Mouse (Mus musculus) forebrain, embryonic 12.5 days (tissue): ENCODE data around the gene Larp4b. TPM values are rescaled to one million over a fixed set of nuclear protein-coding genes. Genes with fewer than 3 reads are reported as not detected.

ENCODE experiments used
- ATAC-seq: fragments of 200-750 bp; cut with Nextera tagmentation; 2 replicates; pipeline ENCODE4 v1.8.0; 2017; ENCODE audit warnings: moderate TSS enrichment; ENCODE audit not compliant: low FRiP score
- H3K27ac ChIP-seq: fragments of 300-500 bp; sonication (generic); 2 replicates; pipeline ENCODE4 v1.5.1; 2016; ENCODE audit warnings: mild to moderate bottlenecking
- H3K27me3 ChIP-seq: fragments of 300-500 bp; sonication (generic); 2 replicates; pipeline ENCODE4 v1.6.1; 2016; ENCODE audit warnings: mild to moderate bottlenecking
- H3K36me3 ChIP-seq: fragments of 300-500 bp; sonication (generic); replicated peaks from 2 replicates; pipeline ENCODE4 v1.6.1; 2016; ENCODE audit warnings: mild to moderate bottlenecking
- H3K4me1 ChIP-seq: fragments of 300-500 bp; sonication (generic); 2 replicates; pipeline ENCODE4 v1.6.1; 2016
- H3K4me2 ChIP-seq: fragments of 300-500 bp; sonication (generic); 2 replicates; pipeline ENCODE4 v1.6.1; 2016; ENCODE audit warnings: mild to moderate bottlenecking, moderate library complexity
- H3K4me3 ChIP-seq: fragments of 300-500 bp; sonication (generic); replicated peaks from 2 replicates; pipeline ENCODE4 v1.5.1; 2016; ENCODE audit warnings: mild to moderate bottlenecking
- H3K9ac ChIP-seq: fragments of 300-500 bp; sonication (generic); 2 replicates; pipeline ENCODE4 v1.6.1; 2016; ENCODE audit warnings: mild to moderate bottlenecking
- H3K9me3 ChIP-seq: fragments of 300-500 bp; sonication (generic); 2 replicates; pipeline ENCODE4 v1.6.1; 2016
- WGBS: fragments of 180-500 bp; shearing (Covaris S2); methylation state at CpG from one replicate; pipeline ENCODE4 v1.1.7; 2016; 5-methylcytosine and 5-hydroxymethylcytosine counted together
- polyA plus RNA-seq: library from polyadenylated mRNA; unstranded; fragments of >200 nt; fragmentation: Nextera tagmentation; extraction: Ambion mirVana; gene quantifications from 2 replicates; pipeline ENCODE4 v1.2.1, GENCODE M21; 2016

Larp4b gene
- polyA plus RNA-seq, 1 experiment from 2014 or later = 45.2 TPM

DNA sequence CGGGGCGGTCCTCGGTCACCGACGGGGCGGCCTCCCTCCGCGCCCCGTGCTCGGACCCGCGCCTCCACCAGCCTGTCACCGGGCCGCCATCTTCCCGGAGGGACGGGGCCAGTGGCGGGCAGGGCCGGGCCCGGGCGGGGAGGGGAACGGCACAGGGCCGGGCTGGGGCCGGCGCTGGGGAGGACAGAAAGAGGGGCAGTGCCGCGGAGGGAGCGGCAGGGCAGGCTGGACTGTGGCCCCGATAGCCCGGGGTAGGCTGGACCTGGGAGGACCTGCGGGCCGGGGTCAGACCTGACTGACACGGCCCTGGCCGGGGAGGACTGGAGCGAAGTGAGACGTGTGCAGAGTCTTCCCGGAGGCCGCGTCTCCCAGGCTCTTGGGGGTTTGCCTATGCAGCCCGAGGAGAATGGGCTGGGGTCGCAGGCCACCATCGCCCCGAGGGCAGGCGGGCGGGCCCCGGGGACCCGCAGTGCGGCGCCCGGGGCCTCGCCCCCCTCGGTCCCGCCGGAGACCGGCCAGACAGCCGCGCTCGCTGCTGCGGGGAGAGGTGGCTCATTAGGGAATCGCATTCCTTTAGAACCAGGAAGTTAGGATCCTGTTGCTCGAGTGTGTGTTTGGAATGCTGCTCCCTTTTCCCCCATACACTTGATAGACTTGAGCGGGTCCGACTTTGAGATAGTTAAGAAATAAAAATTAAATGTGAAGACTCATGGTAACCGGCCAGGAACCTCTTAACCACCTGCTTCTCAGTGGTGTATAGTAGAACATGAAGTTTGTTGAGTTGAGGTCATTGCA, 702 bp downstream of the Larp4b start:
- Histone ChIP-seq H3K4me3 (peak overlapping the region; percentile 100), H3K4me1 (peaks cover 11% of the 10 kb centered on the region), H3K4me2 (peak overlapping the region; percentile 95), H3K27ac (peak overlapping the region; percentile 91), H3K9me3 (no peaks in the 10 kb centered on the region), H3K27me3 (no peaks in the 10 kb centered on the region), H3K36me3 (no peaks in the 10 kb centered on the region), H3K9ac (peak overlapping the region; percentile 97)
- under 1% methylated on average over 61 of the region's 63 CpGs for WGBS
- ATAC-seq = peak; percentile 68

DNA sequence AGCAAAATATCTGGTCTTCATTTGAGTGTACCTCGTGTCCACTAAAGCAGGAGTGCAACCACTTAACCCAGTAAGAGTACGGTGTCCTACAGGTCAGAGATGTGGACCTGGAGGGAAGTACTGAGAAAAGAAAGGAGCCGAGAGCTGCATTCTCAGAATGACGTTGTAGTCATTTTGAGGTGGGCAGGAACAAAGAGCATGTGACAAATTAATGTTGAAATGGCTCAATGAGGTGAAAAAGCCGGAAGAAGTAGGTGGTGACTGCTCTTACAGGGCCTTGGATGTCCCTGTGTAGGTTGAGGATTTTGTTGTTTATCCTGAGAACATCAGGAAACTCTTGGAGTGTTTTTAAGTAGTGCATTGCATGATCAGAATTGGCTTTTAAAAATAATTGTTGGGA, 5.6 kb downstream of the Larp4b start:
- no peak overlapping the region for H3K27ac ChIP-seq
- peaks cover 11% of the 10 kb centered on the region for H3K4me1 ChIP-seq
- WGBS = 69% methylated on average over 5 of the region's 5 CpGs
- H3K9me3 ChIP-seq = no peaks in the 10 kb centered on the region
- no peak overlapping the region for H3K9ac ChIP-seq
- no peak overlapping the region for H3K4me2 ChIP-seq
- H3K36me3 ChIP-seq = no peaks in the 10 kb centered on the region
- H3K4me3 ChIP-seq = no peak overlapping the region
- ATAC-seq = no peak
- H3K27me3 ChIP-seq = no peaks in the 10 kb centered on the region

DNA sequence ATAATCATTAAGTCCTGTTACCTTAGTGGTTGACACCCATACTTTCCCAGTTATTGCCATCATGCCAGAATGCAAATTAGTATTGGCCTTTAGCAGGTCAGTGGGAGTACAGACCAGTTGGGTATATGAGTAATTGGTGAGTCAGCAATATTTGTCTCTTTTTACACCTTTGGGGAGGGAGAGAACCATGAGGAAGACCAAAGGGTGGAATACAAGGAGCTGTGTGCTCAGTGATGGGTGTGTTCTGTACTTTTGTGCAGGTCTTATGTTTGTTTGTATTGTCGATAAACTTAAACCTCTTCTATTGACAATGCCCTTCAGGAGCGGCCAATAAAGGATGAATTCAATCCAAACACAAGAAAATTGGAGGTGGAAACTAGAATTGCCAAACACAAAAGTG, 6.8 kb downstream of the Larp4b start:
- 95% methylated on average over 2 of the region's 2 CpGs for WGBS
- Histone ChIP-seq H3K4me2 (no peak overlapping the region), H3K9me3 (no peaks in the 10 kb centered on the region), H3K27me3 (no peaks in the 10 kb centered on the region), H3K4me3 (no peak overlapping the region), H3K27ac (no peak overlapping the region), H3K4me1 (peaks cover 4% of the 10 kb centered on the region), H3K36me3 (no peaks in the 10 kb centered on the region), H3K9ac (no peak overlapping the region)
- no peak for ATAC-seq

DNA sequence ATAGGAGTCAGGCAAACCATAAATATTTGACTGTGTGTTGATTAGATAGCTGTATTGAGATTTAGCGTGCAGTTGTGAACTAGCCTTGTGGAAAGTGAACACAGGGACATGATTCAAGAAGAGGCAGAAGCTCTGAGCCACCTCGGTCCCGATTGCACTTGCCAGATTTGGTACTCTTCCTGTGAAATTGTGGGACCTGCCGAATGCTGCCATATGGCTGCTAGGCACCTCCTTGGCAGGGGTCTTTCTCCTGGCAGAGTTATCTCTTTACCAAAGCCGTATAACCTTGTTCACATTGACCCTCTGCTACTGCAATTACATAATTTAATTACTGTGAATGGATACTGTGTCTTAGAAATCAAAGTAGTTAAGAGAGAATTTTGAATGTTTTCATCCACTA, 12.6 kb downstream of the Larp4b start:
- Histone ChIP-seq H3K27me3 (no peaks in the 10 kb centered on the region), H3K36me3 (no peaks in the 10 kb centered on the region), H3K9me3 (no peaks in the 10 kb centered on the region), H3K4me1 (peaks cover 3% of the 10 kb centered on the region; the same call in 1 of the 2 replicates), H3K4me2 (no peak overlapping the region), H3K9ac (no peak overlapping the region), H3K4me3 (no peak overlapping the region), H3K27ac (no peak overlapping the region)
- no peak for ATAC-seq
- 87% methylated on average over 5 of the region's 5 CpGs for WGBS

DNA sequence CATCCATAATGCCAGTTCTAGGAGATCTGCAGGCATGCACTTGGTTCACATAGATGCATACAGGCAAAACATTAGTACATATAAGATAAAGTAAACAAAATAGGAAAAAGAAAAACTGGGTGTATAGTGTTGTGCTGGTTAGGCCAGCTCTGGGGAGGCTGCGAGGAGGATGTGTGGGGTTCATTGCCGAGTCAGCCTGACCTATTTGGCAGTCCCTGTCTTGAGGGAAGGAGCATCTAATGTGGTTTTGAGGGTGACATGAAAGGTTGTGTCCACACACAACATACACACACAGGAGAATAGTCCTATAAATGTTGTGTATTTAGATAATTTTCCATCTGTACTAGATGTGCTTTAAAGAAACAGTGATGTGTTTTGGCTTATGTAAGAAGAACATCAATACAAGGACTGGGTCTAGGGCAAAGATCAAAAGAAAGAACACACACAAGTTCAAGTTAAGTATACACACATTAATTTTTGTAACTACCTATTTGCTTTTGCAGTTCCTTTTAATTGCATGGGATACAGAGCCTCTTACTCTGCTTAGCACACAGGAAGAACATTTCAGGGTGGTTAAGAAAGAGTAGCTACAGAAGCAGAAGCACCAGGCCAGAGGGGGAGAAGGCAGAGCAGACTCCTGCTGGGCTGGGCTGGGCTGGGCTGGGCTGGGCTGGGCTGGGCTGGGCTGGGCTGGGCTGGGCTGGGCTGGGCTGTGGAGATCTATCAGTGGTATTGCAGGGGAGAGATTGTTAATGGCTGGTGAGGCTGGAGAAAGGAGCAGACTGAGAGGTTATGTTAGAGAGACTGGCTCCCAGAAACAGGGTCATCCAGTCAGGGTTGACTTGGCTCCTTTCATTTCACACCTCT, 13.5 kb downstream of the Larp4b start:
- H3K4me3 ChIP-seq = no peak overlapping the region
- ATAC-seq = no peak
- 79% methylated on average over 2 of the region's 2 CpGs for WGBS
- H3K4me1 ChIP-seq = peaks cover 3% of the 10 kb centered on the region; the same call in 1 of the 2 replicates
- no peaks in the 10 kb centered on the region for H3K9me3 ChIP-seq
- no peaks in the 10 kb centered on the region for H3K27me3 ChIP-seq
- no peak overlapping the region for H3K27ac ChIP-seq
- H3K4me2 ChIP-seq = no peak overlapping the region
- H3K36me3 ChIP-seq = no peaks in the 10 kb centered on the region
- no peak overlapping the region for H3K9ac ChIP-seq

DNA sequence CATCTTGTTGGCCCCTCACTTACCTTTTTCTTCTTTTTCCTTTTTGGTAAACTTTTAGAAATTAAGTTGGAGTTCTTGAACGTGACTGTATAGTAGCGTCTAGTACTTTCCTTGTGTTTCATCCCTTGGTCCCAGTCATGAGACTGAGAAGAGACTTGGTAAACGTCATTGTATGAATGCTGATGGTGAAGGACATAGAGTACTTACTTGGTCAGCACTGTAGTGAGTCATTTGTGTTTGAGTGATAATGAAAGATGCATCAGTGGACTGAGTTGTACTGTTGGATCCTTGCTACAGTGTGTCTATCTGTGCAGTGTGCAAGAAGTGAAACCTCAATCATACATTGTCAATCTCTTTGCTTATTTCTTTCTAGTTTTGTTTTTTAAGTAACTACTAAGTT, 20.1 kb downstream of the Larp4b start:
- Histone ChIP-seq H3K27me3 (no peaks in the 10 kb centered on the region), H3K4me1 (no peaks in the 10 kb centered on the region), H3K36me3 (no peaks in the 10 kb centered on the region), H3K4me2 (no peak overlapping the region), H3K9me3 (no peaks in the 10 kb centered on the region), H3K4me3 (no peak overlapping the region), H3K9ac (no peak overlapping the region), H3K27ac (no peak overlapping the region)
- no peak for ATAC-seq
- 92% methylated on average over 3 of the region's 3 CpGs for WGBS

DNA sequence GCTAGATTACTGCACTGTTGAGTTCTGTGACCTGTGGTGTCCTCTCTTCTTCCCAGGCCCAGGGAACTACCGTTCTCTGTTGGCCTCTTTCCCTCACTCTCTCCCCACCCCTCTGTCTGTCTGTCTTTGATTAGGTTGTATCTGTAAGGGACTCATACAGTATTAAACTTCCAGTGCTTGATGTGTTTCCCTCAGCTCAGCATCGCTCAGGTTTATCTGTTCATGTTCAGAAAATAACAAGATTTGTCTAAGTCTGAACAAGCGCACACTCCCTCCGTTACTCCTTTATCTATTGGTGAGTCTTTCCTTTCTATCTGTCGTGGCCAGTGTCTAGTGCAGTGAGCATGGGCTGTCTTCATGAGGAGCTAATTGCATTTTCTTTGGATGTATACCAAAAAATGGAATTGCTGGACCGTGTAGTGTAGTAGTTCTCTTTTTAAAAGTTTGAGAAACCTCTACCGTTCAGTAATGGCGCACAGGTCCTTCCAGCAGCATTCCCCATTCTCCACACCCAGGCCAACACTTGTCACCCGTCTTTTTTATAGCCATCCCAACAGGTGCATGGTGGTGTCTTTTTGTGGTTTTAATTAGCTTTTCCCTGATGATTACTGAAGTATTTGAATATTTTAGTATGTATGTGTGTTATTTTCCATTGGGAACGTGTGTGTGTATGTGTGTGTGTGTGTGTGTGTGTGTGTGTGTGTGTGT, 27.3 kb downstream of the Larp4b start:
- no peak for ATAC-seq
- no peak overlapping the region for H3K9ac ChIP-seq
- H3K36me3 ChIP-seq = peaks cover 30% of the 10 kb centered on the region
- H3K4me1 ChIP-seq = no peaks in the 10 kb centered on the region
- H3K4me3 ChIP-seq = no peak overlapping the region
- no peak overlapping the region for H3K4me2 ChIP-seq
- WGBS = 92% methylated on average over 10 of the region's 10 CpGs
- H3K9me3 ChIP-seq = no peaks in the 10 kb centered on the region
- no peaks in the 10 kb centered on the region for H3K27me3 ChIP-seq
- no peak overlapping the region for H3K27ac ChIP-seq

DNA sequence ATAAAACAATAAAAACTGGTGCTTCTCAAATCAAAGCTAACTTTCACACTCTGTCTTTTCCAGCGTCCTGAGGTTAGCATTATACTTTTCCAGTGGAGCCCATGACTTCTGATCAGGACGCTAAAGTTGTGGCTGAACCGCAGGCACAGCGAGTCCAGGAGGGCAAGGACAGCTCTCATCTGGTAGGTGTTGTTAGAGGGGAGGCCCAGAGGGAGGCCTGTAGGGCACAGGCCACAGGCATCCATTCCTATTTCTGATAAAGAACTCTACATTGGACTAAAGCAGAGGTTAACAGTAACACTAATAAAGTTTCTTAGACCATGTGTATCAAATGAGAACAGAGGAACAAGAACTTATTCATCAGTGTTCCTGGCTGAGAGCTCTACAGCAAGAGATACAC, 28.4 kb downstream of the Larp4b start:
- H3K4me2 ChIP-seq = no peak overlapping the region
- H3K36me3 ChIP-seq = peaks cover 33% of the 10 kb centered on the region
- H3K4me1 ChIP-seq = no peaks in the 10 kb centered on the region
- WGBS = 92% methylated on average over 4 of the region's 4 CpGs
- H3K27ac ChIP-seq = no peak overlapping the region
- H3K4me3 ChIP-seq = no peak overlapping the region
- ATAC-seq = no peak
- H3K27me3 ChIP-seq = no peaks in the 10 kb centered on the region
- H3K9ac ChIP-seq = no peak overlapping the region
- no peaks in the 10 kb centered on the region for H3K9me3 ChIP-seq

DNA sequence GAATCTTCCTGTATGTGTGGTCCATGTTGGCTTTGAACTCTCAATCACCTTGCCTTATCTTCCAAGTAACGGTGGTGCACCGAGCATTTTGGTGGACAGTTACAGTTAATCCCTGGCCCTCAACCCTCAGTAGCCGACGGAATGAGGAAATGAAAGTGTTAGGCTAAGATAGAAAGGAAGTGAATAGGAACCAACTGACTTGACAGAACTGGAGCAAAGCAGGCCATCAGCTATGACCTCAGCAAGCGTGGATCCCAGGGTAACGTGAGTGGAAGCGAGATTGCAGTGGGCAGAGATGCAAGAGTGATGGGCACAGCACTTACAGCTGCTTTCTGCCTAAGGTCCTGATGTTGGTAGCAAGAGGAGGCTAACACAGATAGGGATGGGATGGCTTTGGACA, 31.5 kb downstream of the Larp4b start:
- Histone ChIP-seq H3K4me3 (no peak overlapping the region), H3K36me3 (peaks cover 59% of the 10 kb centered on the region), H3K27ac (no peak overlapping the region), H3K9ac (no peak overlapping the region), H3K4me2 (no peak overlapping the region), H3K27me3 (no peaks in the 10 kb centered on the region), H3K4me1 (no peaks in the 10 kb centered on the region), H3K9me3 (no peaks in the 10 kb centered on the region)
- no peak for ATAC-seq
- WGBS = 95% methylated on average over 7 of the region's 7 CpGs

DNA sequence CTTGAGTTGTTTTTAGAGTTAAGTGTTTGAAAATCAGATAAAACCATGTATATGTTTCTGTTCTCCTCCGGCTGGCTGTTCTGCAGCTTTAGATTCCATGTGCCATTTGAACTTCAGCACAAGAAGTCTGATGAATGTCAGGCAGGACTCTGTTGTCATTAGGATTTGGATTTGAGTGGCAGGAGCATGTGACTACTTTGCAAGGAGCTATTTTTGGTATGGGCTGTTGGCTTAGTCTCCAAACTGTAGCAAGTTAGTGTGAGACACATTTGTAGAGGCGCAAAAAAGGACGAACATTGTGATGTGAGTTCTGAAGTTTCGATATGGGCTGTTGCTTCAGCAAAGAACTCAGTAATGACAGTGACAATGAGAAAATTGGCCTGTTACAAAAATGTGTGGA, 34.0 kb downstream of the Larp4b start:
- no peak for ATAC-seq
- H3K4me2 ChIP-seq = no peak overlapping the region
- peaks cover 57% of the 10 kb centered on the region for H3K36me3 ChIP-seq
- H3K4me1 ChIP-seq = no peaks in the 10 kb centered on the region
- no peak overlapping the region for H3K9ac ChIP-seq
- 96% methylated on average over 4 of the region's 4 CpGs for WGBS
- no peak overlapping the region for H3K4me3 ChIP-seq
- no peak overlapping the region for H3K27ac ChIP-seq
- H3K9me3 ChIP-seq = no peaks in the 10 kb centered on the region
- no peaks in the 10 kb centered on the region for H3K27me3 ChIP-seq

DNA sequence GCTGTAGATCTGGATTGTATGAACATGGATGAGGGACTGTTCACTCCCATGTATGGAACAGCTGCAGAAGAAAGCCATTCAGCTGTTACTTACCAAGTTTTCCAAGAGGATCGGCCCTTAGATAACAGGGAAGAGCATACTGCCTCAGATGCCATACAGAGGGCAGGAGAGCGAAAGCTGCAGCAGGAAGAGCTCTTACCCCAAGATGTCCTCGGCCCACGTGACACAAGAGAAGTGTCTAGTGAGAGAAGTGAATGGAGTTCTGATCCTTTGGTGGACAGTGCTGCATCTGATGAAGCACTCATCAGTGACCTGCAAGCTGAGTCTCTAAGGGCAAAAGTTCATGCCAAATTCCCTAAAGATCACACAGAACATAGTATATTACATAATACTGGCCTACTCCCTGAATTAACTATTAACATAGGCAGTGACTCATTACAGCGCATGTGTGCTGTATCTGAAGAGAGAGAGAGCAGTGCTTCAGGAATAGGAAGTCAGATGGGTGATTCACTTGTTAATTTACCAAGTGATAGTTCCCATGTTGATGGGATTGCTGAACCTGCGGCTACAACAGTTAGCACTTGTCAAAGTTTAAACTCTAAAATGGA, 35.1 kb downstream of the Larp4b start:
- 94% methylated on average over 6 of the region's 6 CpGs for WGBS

DNA sequence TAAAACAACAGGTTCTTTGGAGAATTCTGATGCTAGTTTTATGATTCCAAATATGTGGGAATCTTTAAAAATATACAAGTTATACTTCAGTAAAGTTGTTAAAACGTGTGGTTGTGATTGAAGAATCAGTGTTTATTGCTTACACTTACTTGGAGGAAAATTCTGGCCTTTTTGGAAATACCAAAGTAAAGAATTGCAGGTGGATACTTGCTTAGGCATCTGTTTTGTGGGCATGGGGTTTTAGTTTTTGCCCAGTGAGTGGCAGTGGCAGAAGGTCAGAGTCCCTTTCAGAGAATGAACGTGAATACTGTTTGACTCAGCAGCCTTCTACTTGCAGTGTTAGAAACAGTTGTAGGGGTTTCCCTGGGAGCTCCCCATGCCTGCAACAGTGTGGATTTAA, 40.7 kb downstream of the Larp4b start:
- Histone ChIP-seq H3K4me2 (no peak overlapping the region), H3K9me3 (no peaks in the 10 kb centered on the region), H3K27ac (no peak overlapping the region), H3K36me3 (peaks cover 43% of the 10 kb centered on the region), H3K4me1 (no peaks in the 10 kb centered on the region), H3K9ac (no peak overlapping the region), H3K4me3 (no peak overlapping the region), H3K27me3 (no peaks in the 10 kb centered on the region)
- ATAC-seq = no peak
- 89% methylated on average over 2 of the region's 2 CpGs for WGBS

More for the DNA sequence above, 35.1 kb downstream of the Larp4b start:
- Histone ChIP-seq H3K4me3 (no peak overlapping the region), H3K27me3 (no peaks in the 10 kb centered on the region), H3K9me3 (no peaks in the 10 kb centered on the region), H3K4me2 (no peak overlapping the region), H3K36me3 (peaks cover 51% of the 10 kb centered on the region), H3K4me1 (no peaks in the 10 kb centered on the region), H3K27ac (no peak overlapping the region), H3K9ac (no peak overlapping the region)
- no peak for ATAC-seq
